Mouse (Mus musculus) bone marrow macrophage, adult 2 months (primary cell): Measurements from ENCODE around the gene Kcnmb1.

ENCODE experiments used
- CTCF ChIP-seq: IDR thresholded peaks from 2 replicates; pipeline ENCODE4 v1.5.1; 2012; ENCODE audit warnings: low read depth, mild to moderate bottlenecking, low read length, moderate library complexity
- POLR2A ChIP-seq: IDR thresholded peaks from 2 replicates; pipeline ENCODE4 v1.6.1; 2012; ENCODE audit warnings: mild to moderate bottlenecking, low read depth, low read length, borderline replicate concordance

DNA sequence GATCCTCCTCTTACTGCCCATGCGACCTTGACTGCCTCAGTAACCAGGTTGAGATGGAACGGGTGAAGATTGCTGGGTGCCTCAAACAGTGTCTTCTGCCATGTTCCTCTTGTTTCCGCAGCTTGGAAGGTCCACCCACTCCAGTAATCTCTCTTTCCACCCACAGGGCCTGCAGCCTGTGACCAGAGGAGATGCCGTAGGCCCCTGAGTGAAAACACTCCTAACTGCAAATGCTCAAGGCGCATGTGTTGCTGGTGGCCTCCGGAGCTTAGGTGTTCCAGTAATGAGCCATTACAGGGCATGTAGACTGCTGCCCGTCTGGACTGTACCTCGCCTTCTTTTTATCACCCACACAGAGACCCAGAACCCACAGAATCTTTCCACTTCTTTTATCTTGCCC, 25.2 kb upstream of the Kcnmb1 start:
- TF ChIP-seq CTCF (no peak), POLR2A (no peak)
